In the genomic region with DNA sequence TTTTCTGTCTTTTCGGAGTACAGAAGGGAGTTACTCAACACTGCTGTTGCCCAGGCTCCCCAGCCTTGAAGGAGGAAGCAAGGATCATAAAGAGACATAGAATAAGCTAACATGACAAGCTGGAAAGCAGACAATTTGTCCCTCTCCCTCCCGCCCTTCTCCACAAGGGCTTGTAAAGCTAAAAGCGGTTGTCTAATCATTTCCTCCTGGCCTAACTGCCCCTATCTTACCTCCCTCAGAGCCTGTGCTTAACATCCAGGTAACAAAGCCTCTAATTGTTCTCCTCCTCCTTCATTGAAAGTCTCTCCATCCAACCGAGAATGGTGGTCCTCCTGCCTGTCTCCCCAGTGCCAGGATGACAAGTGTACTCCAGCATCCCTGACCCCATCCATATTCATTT, we compare ENCODE assay signal across 8 mouse cellular contexts. TPM values are rescaled to one million over a fixed set of nuclear protein-coding genes. Genes with fewer than 3 reads are reported as not detected.
DNase-seq lines count a peak whose midpoint lies in the region; ATAC-seq and TF ChIP-seq lines count a peak whose summit lies in the region.

No protein-coding gene starts in this region.

- peak overlapping the region; percentile 91; the same call in 1 of the 2 replicates for H3K27ac ChIP-seq in gastrocnemius, adult 2 months
- H3K27ac ChIP-seq in ES-Bruce4 (ENCODE audit: insufficient read depth, low read length), result no peak overlapping the region
- H3K27ac ChIP-seq in hindbrain, embryonic 13.5 days, result no peak overlapping the region

- H3K27me3 ChIP-seq in ES-Bruce4 (ENCODE audit: control insufficient read depth, insufficient read depth, low read length, poor library complexity, severe bottlenecking), result no peaks in the 10 kb centered on the region
- H3K27me3 ChIP-seq in hindbrain, embryonic 13.5 days, result no peaks in the 10 kb centered on the region

- ATAC-seq in hindbrain, embryonic 13.5 days (ENCODE audit: low FRiP score), result no peak
- peak; percentile 23; the same call in 1 of the 2 replicates for ATAC-seq in megakaryocyte progenitor cell, adult 5-6 weeks (replicated peaks; ENCODE audit: poor library complexity)

- 0 out of 2 replicates have a peak, but pooled peaks cover 5% of the 10 kb centered on the region for H3K36me3 ChIP-seq in ES-Bruce4 (ENCODE audit: control insufficient read depth, insufficient read depth, low read length, poor library complexity, severe bottlenecking)
- peaks cover 37% of the 10 kb centered on the region for H3K36me3 ChIP-seq in hindbrain, embryonic 13.5 days

- H3K4me2 ChIP-seq in hindbrain, embryonic 13.5 days, result peak overlapping the region; percentile 77

- no peak for DNase-seq in gastrocnemius, adult 2 months
- DNase-seq in gastrocnemius, postnatal 25 days, result no peak
- DNase-seq in left cerebral cortex, adult 18-20 months (ENCODE audit: low spot score in 2 of 2), result no peak
- DNase-seq in urinary bladder, adult 18-20 months (ENCODE audit: low spot score in 2 of 2), result no peak
- no peak for DNase-seq in embryo, embryonic 9.5 days (ENCODE audit: extremely low spot score)

- no peak for TF ChIP-seq EP300 in ES-Bruce4 (IDR thresholded peaks at IDR 0.05; ENCODE audit: insufficient read depth, low read depth, low read length)

- peak overlapping the region; percentile 68; the same call in 1 of the 2 replicates for H3K9ac ChIP-seq in ES-Bruce4 (ENCODE audit: low read depth, poor library complexity, severe bottlenecking)
- H3K9ac ChIP-seq in hindbrain, embryonic 13.5 days, result peak overlapping the region; percentile 83

- H3K4me3 ChIP-seq in gastrocnemius, adult 2 months, result peak overlapping the region; percentile 87
- H3K4me3 ChIP-seq in ES-Bruce4 (ENCODE audit: low read depth, low read length), result no peak overlapping the region
- peak overlapping the region; percentile 64 for H3K4me3 ChIP-seq in hindbrain, embryonic 13.5 days

- WGBS in hindbrain, embryonic 13.5 days, result 44% methylated on average over 4 of the region's 4 CpGs

- intact Hi-C loops in gastrocnemius, adult 2 months (cut with DNase I), result loop anchor here (2.0 kb wide), 1 partner anchor 16 kb away; no protein-coding TSS in a partner anchor

- H3K4me1 ChIP-seq in ES-Bruce4 (ENCODE audit: control insufficient read depth, insufficient read depth, low read length), result no peaks in the 10 kb centered on the region
- peaks cover 26% of the 10 kb centered on the region for H3K4me1 ChIP-seq in hindbrain, embryonic 13.5 days (replicated peaks)

- TF ChIP-seq CTCF in gastrocnemius, adult 2 months (IDR thresholded peaks at IDR 0.05), result no peak
- no peak for TF ChIP-seq CTCF in ES-Bruce4 (IDR thresholded peaks at IDR 0.05; ENCODE audit: low read depth, low read length)

- no peak for TF ChIP-seq POLR2A in ES-Bruce4 (IDR thresholded peaks at IDR 0.05; ENCODE audit: insufficient read depth, low read length)

- H3K9me3 ChIP-seq in ES-Bruce4 (replicated peaks; ENCODE audit: control insufficient read depth, insufficient read depth, low read length, poor library complexity, severe bottlenecking), result no peaks in the 10 kb centered on the region
- no peaks in the 10 kb centered on the region for H3K9me3 ChIP-seq in hindbrain, embryonic 13.5 days

RNA-seq across cellular contexts. Expression of gene G6pc3, which starts 1.4 kb away (rescaled TPM):
- 10 to 100 TPM; 50.3 to 53.0 TPM for total RNA-seq in gastrocnemius, adult 2 months (2021)
- total RNA-seq in gastrocnemius, postnatal 25 days (2021), result 10 to 100 TPM; 37.8 to 44.5 TPM
- 33.0 and 33.6 TPM in 2 replicates for polyA plus RNA-seq in ES-Bruce4 (2011; ENCODE audit: insufficient read depth, insufficient read length, low read depth, missing spikeins)
- 30.0 and 37.2 TPM in 2 replicates for polyA plus RNA-seq in hindbrain, embryonic 13.5 days (2015; fragmentation: Nextera tagmentation; extraction: Ambion mirVana)
- 106 and 144 TPM in 2 replicates for total RNA-seq in megakaryocyte progenitor cell, adult 5-6 weeks (2015)
- total RNA-seq in megakaryocyte progenitor cell, adult 5-6 weeks (2017), result 61.8 and 65.0 TPM in 2 replicates
- 10 to 100 TPM; 67.9 to 68.2 TPM for total RNA-seq in left cerebral cortex, adult 18-20 months (2021)

RNA-seq across cellular contexts. Expression of gene Lsm12, which starts 5.8 kb away (rescaled TPM):
- total RNA-seq in gastrocnemius, adult 2 months (2021), result 100 to 1,000 TPM in 1 of 2 experiments, 10 to 100 TPM in 1; 95.3 to 106 TPM
- total RNA-seq in gastrocnemius, postnatal 25 days (2021), result 10 to 100 TPM; 79.7 to 84.2 TPM
- 137 and 146 TPM in 2 replicates for polyA plus RNA-seq in ES-Bruce4 (2011; ENCODE audit: insufficient read depth, insufficient read length, low read depth, missing spikeins)
- polyA plus RNA-seq in hindbrain, embryonic 13.5 days (2015; fragmentation: Nextera tagmentation; extraction: Ambion mirVana), result 144 and 148 TPM in 2 replicates
- 127 and 133 TPM in 2 replicates for total RNA-seq in megakaryocyte progenitor cell, adult 5-6 weeks (2015)
- 67.8 and 79.1 TPM in 2 replicates for total RNA-seq in megakaryocyte progenitor cell, adult 5-6 weeks (2017)
- total RNA-seq in left cerebral cortex, adult 18-20 months (2021), result 10 to 100 TPM; 55.0 to 64.2 TPM

RNA-seq across cellular contexts. Expression of gene Tmem101, which starts 34.6 kb away (rescaled TPM):
- 10 to 100 TPM in 1 of 2 experiments, 1 to 10 TPM in 1; 9.8 to 10.2 TPM for total RNA-seq in gastrocnemius, adult 2 months (2021)
- 10 to 100 TPM in 1 of 2 experiments, 1 to 10 TPM in 1; 9.8 to 12.6 TPM for total RNA-seq in gastrocnemius, postnatal 25 days (2021)
- polyA plus RNA-seq in ES-Bruce4 (2011; ENCODE audit: insufficient read depth, insufficient read length, low read depth, missing spikeins), result 22.3 and 24.5 TPM in 2 replicates
- polyA plus RNA-seq in hindbrain, embryonic 13.5 days (2015; fragmentation: Nextera tagmentation; extraction: Ambion mirVana), result 37.9 and 38.1 TPM in 2 replicates
- total RNA-seq in megakaryocyte progenitor cell, adult 5-6 weeks (2015), result 8.1 and 11.5 TPM in 2 replicates
- total RNA-seq in megakaryocyte progenitor cell, adult 5-6 weeks (2017), result 14.9 and 17.5 TPM in 2 replicates
- 10 to 100 TPM; 24.6 to 25.3 TPM for total RNA-seq in left cerebral cortex, adult 18-20 months (2021)

RNA-seq across cellular contexts. Expression of gene Hdac5, which starts 39.1 kb away (rescaled TPM):
- 10 to 100 TPM; 78.3 to 78.7 TPM for total RNA-seq in gastrocnemius, adult 2 months (2021)
- total RNA-seq in gastrocnemius, postnatal 25 days (2021), result 10 to 100 TPM; 61.8 to 63.6 TPM
- polyA plus RNA-seq in ES-Bruce4 (2011; ENCODE audit: insufficient read depth, insufficient read length, low read depth, missing spikeins), result 41.2 and 42.4 TPM in 2 replicates
- polyA plus RNA-seq in hindbrain, embryonic 13.5 days (2015; fragmentation: Nextera tagmentation; extraction: Ambion mirVana), result 82.0 and 85.4 TPM in 2 replicates
- total RNA-seq in megakaryocyte progenitor cell, adult 5-6 weeks (2015), result 18.6 and 20.6 TPM in 2 replicates
- total RNA-seq in megakaryocyte progenitor cell, adult 5-6 weeks (2017), result 18.7 and 22.1 TPM in 2 replicates
- total RNA-seq in left cerebral cortex, adult 18-20 months (2021), result 100 to 1,000 TPM; 298 to 303 TPM

RNA-seq across cellular contexts. Expression of gene Nags, which starts 45.5 kb away (rescaled TPM):
- not detected for total RNA-seq in gastrocnemius, adult 2 months (2021)
- not detected for total RNA-seq in gastrocnemius, postnatal 25 days (2021)
- 0.65 TPM in 1 of 2 replicates, not detected in the other for polyA plus RNA-seq in ES-Bruce4 (2011; ENCODE audit: insufficient read depth, insufficient read length, low read depth, missing spikeins)
- polyA plus RNA-seq in hindbrain, embryonic 13.5 days (2015; fragmentation: Nextera tagmentation; extraction: Ambion mirVana), result not detected in 2 replicates
- total RNA-seq in megakaryocyte progenitor cell, adult 5-6 weeks (2015), result 0.29 and 0.39 TPM in 2 replicates
- 0.20 TPM in 1 of 2 replicates, not detected in the other for total RNA-seq in megakaryocyte progenitor cell, adult 5-6 weeks (2017)
- not detected for total RNA-seq in left cerebral cortex, adult 18-20 months (2021)
